Mouse (Mus musculus): Measurements from ENCODE around the gene Rnaset2a.
"Not testable (repeated sequence)": the region's sequence is repeated elsewhere in the genome, so short reads cannot be mapped to it uniquely, and the experiment has no call there.

Rnaset2a gene

DNA sequence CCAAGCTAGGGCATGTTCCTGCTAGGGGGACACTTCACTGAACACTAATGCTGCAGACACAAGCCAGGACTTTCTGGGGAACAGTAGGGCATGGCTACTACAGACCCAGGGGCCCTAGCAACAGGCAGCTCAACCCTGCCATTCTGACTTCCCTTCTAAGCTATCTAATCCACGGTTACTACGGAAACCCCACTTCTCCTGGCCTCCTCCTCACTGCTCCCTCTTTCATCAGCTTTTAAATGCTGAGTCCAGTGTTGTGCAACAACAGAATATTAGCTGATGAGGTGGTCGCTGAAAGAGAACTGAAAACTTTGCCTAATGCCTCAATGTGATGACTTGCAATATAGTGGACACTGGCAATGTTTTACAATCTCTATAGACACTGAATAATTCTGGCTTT lies 7.7 kb downstream of the Rnaset2a start:
- DNase-seq (ENCODE audit: low read depth, low spot score) = not testable (repeated sequence)

DNA sequence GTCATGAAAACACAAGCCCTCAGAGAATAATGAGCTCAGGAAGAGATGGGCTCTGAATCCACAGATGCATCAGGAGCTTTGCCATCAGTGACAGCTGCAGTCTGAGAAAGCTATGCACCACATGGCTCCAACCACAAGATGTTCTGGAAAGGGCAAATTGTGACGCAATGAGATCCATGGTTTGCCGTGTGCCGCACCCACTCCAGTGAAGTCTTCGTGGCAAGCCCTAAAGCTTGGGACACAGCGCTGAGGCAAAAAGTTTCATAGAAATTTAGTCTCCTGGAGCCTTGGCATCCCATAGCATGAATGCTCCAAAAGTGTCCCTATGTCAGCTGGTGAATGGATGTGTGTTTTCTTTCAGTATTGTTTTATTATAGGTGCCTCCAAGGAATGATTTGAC lies 9.8 kb downstream of the Rnaset2a start:
- DNase-seq (ENCODE audit: low read depth, low spot score) = not testable (repeated sequence)

DNA sequence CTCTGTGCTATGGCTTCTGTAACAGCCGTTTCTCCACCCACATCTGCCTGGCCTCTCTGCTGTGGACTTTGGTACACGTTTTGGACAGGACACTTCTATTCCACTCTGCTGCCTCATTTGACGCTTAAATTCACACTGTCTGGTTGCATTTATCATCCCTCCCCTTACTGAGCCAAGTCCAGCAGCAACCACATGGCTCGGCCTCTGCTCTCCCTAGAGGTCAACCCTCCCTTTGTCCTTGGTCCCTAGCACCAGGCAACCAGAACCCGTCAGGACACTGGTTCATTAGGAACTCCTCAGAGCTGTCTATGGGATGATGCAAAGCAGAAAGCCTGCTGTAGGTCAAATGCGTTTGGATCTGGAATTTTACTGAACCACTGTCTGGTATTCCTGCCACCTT lies 17.0 kb downstream of the Rnaset2a start:
- DNase-seq (ENCODE audit: low read depth, low spot score) = not testable (repeated sequence)

DNA sequence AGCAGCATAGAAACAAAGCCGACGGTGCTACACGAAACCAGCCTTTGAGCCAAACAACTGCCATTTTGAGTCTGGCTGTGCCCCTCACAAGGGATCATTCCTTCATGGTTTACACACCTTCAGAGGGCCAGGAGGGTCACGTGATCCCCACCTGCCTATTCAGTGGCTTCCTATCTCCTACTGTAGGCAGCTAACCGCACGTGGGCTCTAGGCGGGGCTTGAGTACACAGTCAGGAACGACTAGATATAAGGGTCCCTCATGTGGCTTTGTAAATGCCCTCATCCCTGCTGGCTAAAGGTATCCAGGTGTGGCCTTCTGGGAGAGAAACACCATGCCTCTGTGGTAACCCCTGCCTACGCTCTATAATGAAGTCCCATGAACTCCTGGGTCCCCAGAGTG lies 18.3 kb downstream of the Rnaset2a start:
- not testable (repeated sequence) for DNase-seq (ENCODE audit: low read depth, low spot score)

DNA sequence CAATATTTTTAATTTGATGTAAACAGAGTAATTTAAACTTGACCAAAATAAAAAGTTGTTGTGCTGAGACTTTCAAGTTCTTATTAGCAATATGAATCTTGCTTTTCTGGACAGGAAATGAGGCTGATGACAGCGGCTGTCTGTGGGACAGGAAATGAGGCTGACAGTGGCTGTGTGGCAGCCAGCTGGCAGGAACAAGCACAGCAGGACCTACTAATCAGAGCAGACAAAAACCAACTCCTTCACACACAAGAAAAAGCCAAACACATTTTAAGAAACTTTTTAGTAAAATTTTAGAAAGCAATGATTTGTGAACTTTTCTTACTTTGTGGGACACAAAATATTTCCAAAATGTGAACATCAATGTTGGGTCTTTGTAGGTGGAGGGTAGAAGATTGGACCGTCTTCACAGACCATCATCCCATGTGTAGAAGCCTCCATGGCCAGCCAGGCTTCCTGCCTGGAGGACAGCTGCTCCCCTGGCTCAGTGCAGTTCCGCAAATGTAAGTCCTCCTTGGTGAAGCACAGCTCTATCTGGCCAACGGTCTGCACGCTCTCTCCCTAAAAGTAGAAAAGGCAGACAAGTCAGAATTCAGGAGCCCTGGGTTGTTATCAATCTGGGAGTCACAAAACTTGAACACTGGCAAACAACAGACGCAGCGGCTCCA lies 19.4 kb downstream of the Rnaset2a start:
- not testable (repeated sequence) for DNase-seq (ENCODE audit: low read depth, low spot score)

DNA sequence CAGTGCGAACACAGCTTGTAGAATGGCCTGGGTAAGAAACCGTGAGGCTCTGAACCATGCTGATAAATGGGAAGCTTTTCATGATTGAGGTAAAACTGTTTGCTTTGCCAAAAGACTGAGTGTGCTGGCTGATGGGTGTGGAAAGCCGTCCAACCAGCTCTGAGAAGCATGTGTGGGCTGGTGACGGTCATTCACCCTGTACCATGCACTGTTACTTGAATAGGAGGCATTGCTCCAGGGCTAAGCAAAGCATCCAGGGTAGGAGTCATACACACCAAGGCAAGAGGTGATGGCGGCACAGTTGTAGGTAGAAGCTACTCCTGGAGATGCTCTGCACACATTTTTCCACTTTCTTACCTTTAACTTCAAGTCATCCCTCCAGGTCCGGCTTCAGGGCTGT lies 23.3 kb downstream of the Rnaset2a start:
- DNase-seq (ENCODE audit: low read depth, low spot score) = not testable (repeated sequence)

DNA sequence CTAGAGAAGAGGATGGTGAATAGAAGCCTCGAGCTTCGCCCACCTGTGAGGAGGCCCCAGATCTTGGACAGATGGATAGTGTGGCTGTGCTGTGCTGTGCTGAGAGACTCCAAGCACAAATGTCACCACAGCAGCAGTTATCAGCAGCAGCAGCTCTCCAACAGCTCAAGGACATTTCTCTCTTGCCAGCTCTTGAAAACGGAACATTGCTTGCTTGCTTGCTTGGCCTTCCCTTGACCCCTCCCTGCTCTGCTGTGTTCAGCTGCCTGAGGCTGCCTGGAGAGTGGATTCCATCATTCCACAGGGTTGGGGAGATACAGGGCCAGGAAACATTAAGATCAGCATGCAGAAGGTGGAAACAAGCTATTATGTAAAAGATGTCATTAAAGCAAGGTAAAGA lies 24.9 kb downstream of the Rnaset2a start:
- not testable (repeated sequence) for DNase-seq (ENCODE audit: low read depth, low spot score)

DNA sequence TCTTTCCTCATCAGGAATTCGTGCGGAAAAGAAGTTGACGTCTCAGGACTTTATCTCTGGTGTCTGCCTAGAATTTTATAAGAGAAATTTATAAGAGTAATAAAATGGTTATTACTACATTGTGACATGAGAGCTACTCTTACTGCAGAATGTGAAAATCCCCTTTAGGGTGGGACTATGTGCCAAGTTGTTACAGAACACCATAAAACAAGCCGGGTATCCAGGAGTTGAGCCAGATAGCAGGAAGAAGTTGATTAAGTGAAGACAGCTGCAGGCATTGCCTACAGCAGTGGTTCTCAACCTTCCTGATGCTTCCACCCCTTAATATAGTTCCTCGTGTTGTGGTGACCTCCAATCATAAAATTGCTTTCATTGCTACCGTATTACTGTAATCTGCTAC lies 31.0 kb downstream of the Rnaset2a start:
- DNase-seq (ENCODE audit: low read depth, low spot score) = not testable (repeated sequence)

DNA sequence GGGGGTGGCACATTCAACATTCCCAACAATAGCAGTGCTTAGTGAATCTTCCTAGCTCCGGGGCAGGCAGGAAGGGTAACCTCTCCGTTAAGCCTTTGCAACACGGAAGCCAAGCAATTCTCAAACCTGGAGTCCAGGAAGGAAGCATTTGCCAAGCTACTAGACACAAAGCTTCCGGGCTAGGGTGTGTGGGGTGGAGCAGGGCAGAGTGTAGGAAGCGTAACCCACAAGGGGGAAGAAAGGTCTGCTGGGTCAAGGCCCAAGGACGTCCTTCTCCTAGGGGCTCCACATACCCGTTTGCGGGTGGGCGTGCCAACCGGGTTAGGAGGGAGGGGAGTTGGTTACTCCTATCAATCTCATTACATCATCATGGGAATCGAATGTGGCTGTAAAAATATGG lies 31.5 kb downstream of the Rnaset2a start:
- DNase-seq (ENCODE audit: low read depth, low spot score) = not testable (repeated sequence)

DNA sequence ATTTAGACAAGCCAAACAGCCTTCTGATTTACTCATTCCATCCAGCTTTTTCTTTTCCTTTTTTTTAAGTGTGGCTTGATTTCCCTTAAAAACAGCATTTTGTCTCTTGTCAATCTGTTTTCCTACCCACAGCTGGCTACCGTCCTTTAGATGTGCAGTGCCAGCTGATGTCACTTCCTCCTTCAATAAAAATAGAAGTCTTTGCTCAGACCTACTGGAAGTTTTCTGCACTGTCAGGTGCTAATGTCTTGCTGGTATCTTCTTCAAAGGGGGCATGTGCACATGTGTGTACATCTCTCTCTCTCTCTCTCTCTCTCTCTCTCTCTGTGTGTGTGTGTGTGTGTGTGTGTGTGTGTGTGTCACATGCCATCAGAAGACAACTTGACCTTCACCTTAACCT lies 35.7 kb downstream of the Rnaset2a start:
- not testable (repeated sequence) for DNase-seq (ENCODE audit: low read depth, low spot score)

DNA sequence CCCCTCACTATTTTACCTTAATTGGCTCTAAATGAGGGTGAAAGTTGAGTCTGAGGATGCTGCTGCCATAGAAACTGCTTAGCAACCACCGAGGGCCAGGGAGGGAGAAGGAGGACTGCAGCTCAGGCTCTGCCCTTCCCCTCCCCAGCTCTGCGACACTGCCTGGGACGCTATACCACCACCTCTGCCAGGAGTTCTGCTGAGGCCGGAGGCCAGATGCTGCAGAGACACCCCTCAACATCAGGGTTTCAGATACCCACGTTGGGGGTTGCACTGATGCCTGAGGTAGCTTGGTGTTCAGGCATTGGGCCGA lies 46.6 kb downstream of the Rnaset2a start:
- DNase-seq (ENCODE audit: low read depth, low spot score) = not testable (repeated sequence)

DNA sequence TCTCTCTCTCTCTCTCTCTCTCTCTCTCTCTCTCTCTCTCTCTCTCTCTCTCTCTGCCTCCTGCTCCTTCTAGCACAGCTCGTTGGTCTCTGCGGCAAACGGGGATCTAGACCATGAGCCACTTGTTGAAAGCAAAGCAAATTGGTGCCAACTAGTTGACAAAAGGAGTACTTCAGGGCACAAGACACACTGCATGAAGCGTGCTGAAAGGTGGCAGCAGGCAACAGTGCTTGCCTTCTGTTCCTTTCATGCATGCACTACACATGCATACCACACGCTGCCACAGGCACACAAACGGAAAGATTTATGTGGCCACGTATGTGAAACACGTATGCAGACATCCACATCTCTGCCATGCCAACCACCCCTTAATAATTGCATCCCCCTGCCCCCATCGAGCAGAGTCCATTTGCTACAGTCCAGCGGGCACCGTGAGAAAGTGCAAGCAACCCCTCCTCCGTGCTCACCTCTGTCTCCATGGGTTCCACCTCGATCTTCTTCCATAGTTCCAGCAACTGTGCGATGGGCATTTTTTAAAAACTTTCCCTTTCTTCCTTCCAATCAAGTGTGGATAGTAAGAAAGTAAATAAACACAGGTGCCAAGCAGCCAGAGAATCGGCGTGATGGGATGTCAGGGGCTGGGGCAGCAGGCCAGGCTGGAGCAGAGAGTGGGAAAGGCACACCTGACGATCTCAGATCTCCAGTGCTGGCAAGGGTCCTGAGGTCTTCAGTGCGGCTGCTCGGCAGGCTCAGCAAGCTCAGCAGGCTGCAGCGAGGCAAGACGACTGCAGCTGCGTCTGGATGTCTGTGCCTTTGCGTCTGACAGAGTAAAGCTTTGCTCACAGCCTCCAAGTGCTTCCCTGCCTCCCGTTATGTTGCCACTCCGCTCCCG lies 47.2 kb downstream of the Rnaset2a start:
- not testable (repeated sequence) for DNase-seq (ENCODE audit: low read depth, low spot score)

DNA sequence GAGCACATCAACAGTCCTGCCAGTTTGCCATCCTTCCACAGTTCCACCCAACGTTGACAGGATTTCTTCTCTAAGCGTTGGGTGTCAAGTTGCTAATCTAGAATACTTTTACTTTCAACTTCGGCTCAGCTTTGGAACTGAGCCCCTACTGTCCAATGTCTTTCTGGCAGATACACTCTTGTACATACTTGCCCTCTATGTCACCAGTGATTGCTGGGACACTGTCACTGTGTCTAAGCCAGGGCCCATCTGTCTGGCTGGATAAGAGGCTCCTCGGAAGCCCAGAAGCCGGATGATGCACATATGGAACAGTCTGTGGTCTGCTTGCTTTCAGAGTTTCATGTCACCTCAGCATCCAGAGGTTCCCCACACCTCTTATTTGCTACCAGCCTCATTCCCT lies 51.7 kb downstream of the Rnaset2a start:
- DNase-seq (ENCODE audit: low read depth, low spot score) = not testable (repeated sequence)

DNA sequence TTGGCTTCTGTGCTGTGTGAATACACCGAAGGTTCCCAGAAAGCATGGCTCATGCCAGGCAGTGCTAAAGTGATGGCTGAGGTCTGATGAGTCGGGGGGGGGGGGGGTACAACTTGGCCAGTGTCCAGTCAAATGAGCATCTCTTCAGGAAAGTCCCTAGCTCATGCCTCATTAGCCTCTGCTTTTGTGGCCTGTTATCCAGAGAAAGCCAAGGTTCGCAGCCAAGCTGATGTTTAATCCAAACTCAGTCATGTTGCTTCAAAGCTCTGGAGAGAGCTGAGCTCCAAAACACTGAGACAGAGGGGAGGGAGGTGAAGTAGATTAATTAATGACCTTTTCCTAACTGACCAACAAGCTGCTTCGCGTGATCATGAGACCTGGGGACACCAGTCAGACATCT lies 52.2 kb downstream of the Rnaset2a start:
- DNase-seq (ENCODE audit: low read depth, low spot score) = not testable (repeated sequence)

DNA sequence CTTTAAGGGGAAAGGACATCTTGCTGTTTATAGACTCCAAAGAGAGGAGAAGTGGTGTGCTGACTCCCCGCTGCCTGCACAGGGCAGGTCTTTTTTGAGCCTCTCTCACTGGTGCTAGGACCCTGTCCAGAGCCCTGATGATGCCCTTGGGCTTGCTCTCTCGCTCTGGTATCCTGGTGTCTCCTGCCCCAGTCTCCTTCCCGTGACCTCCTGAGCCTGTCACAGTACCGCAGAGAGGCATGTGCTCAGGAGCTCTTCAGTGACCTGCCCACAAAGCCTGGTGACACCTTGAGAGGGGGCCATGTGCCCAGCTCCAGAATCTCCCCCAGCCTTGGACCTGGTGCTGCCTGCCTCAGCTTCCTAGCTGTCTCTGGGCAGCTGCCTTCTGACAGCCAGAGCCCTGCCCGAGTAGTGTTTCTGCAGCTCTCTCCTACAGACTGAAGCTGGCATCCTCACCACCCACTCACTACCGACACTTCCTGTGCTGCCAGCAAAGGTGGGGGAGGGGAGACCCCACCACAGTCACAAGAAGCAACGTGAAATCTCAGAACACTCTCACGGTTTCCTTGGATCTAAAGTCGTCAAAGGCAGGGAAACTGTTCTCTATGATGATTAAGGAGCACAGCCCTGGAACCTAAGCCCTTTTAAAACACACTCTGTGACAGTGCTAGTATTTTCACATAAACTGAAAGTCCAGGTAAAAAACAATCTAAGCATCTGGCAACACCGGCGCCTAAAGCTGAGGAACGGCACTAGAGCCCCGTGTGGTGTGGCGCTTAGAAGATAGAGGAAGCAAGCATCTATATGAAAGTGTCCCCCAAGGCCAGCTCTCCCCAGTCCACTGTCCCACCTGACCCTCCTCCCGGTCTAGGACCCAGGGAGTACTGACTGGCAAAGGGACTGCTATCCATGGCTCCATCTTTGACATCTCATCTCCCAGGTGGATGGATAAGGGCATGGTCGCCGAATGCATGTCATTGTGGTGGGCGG lies 55.1 kb downstream of the Rnaset2a start:
- not testable (repeated sequence) for DNase-seq (ENCODE audit: low read depth, low spot score)

DNA sequence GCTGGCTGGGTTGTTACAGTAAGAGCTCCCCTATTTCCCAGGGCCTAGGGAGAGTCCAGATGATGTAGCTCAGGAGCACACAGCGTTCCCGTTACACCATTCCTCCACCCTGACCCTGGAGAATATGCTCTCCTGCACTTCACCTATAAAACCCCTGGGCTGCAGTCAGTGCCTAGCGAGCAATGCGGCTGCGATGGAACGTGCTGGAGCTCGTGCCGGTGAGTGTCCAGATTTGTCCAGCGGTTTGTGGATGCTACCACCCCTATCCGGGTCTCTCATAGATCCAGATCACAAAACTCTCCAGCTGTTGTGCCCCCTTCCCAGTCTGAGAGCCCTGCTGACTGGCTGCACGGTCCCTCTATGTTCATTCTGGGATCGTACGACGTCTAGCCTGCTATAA lies 56.6 kb downstream of the Rnaset2a start:
- DNase-seq (ENCODE audit: low read depth, low spot score) = not testable (repeated sequence)

DNA sequence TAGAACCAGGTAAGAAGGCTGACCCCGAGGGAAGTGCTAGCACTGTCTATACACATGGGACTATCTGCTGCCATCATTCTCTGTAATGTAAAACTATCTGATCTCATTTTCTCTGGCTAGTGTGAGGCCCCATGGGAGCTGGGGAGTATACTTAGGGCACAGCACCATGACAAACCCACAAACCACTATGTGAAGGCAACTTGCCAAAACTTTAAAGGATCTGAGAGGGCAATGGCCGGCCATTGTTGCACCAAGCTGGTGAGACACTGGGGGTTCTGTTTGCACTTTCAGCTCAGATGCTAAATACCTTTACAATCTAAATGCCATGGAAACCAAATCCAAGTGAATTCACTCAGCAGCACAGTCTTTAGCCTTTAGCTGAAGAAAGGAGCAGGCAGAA lies 78.0 kb downstream of the Rnaset2a start:
- not testable (repeated sequence) for DNase-seq (ENCODE audit: low read depth, low spot score)
